Mouse (Mus musculus) Muller cell, postnatal 12 days (primary cell): Measurements from ENCODE around the gene Cdc25a.
A peak's percentile ranks its signal among the peaks of the same experiment; 100 is the strongest.

Experiments
- DNase-seq: peaks from one replicate; pipeline ENCODE4 v3.0.0-alpha.2; 2015; ENCODE audit errors: inconsistent ontology term

The Cdc25a gene

GRCm38 (mm10) chr9:109874797-109875691 lies at the start of gene Cdc25a:
Cdc25a (plus strand) TSS chr9:109875579.
- DNase-seq, result peak; percentile 99

DNA sequence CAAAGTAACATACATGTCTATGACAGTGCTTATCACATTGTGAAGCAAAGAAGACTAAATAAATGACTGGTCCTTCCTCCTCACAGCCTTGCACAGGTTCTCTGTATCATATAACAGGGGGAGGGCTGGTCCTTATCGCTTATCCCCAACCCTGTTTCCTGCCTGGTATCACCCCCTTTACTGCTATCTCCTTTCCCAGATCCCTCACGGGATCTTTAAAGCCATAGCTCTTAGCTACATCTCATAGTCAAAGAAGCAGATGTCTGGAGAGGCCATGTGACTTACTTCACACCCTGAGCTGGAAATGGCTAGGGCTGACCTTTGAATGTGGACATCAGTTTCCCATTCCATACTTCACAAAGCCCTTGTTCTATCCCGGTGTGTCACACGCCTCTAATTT lies 49.6 kb upstream of the Cdc25a start:
- DNase-seq, result no peak

DNA sequence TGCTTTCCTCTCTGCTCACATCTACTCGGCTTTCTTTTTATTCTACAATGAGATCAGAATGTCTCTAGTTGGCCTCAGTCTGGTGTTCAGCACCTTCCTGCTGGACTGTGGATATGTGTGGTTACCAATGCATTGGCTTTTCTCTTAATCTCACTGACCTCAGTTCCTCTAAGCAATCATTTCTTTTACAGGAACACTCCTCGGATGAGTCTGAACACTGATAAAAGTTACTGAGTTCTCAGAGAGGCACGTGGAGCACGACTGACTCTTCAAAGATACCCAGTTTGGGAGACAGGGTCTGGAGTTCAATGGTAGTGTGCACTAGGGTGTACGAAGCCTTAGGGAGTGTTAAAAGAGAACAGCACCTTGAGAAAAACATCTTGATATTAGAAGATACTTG lies 49.2 kb upstream of the Cdc25a start:
- DNase-seq, result no peak

GRCm38 (mm10) chr9:109832391-109833087 lies 42.8 kb upstream of the Cdc25a start, which contains the start of gene Nme6:
Nme6 (plus strand) TSS chr9:109832749.
- DNase-seq, result peak; percentile 93

- no peak for DNase-seq
Observed at GRCm38 (mm10) chr9:109833088-109833412, 42.3 kb upstream of the Cdc25a start.

GRCm38 (mm10) chr9:109849312-109849758 lies 26.0 kb upstream of the Cdc25a start, which contains the start of gene Camp:
Camp (minus strand) TSS chr9:109849617.
- DNase-seq, result peak; percentile 10

GRCm38 (mm10) chr9:109850099-109850498 lies 25.3 kb upstream of the Cdc25a start:
- no peak for DNase-seq

- no peak for DNase-seq
Observed at GRCm38 (mm10) chr9:109854341-109854740, 21.0 kb upstream of the Cdc25a start.

- DNase-seq, result no peak
Observed at GRCm38 (mm10) chr9:109855947-109856346, 19.4 kb upstream of the Cdc25a start.

GRCm38 (mm10) chr9:109862397-109863044 lies 12.9 kb upstream of the Cdc25a start:
- peak; percentile 74 for DNase-seq

- peak; percentile 16 for DNase-seq
Observed at GRCm38 (mm10) chr9:109863085-109863484, 12.3 kb upstream of the Cdc25a start.

DNA sequence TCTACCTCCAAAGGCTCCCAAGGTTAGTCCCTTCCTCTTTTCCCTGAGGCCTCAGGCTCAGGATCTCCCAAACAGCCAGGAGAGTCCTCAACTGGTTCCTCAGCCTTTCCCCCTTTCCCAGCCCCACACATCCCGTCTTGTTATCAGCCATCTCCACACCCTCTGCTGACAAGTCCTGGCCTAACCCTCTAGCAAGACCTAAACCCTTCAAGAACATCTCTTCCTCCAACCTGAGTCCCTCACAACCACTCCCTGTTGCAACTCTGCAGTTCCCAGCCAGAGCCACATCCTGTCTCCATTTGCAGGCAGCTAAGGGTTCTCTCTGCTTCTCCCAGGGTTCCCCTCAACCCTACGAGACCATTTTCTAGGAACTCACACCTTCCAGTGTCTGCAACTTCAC lies 9.2 kb upstream of the Cdc25a start:
- DNase-seq, result no peak

- no peak for DNase-seq
Observed at GRCm38 (mm10) chr9:109870983-109871572, 4.3 kb upstream of the Cdc25a start.

DNA sequence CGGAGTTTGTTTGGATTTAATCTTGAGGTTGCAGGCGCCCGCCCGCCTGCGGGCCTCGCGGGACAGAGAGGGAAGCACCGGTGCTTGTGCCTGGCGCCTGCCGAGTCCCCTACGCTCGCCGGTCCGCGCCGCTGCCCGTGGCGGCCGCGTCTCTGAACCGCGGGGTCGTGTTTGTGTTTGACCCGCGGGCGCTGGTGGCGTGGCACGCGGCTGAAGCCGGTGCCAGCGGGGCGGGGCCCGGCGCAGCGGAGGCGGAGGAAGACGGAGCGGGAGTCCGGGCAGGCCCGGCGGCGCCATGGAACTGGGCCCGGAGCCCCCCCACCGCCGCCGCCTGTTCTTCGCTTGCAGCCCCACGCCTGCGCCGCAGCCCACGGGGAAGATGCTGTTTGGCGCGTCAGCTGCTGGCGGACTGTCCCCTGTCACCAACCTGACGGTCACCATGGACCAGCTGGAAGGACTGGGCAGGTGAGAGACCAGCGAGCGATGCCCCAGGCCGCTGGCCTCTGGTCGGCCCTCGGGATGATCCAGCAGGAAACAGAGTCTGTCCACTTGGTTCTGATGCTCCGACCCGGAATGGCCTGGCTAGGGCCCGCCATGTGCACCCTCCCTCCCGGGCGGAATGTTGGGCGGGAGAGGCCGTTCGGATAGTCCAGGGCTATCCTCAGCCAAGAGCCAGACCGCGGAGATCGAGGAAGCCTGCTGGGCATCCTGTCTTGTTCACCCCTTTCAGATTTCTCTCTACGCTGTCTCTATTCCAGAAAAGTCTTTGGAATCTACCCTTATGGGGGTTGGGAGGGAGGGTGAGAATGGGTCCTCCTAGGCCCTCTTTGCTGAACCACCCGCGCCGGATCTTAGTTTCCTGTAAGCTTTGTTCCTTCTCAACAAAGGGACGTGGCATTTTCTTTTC lies 569 bp downstream of the Cdc25a start:
- DNase-seq, result peak; percentile 52

DNA sequence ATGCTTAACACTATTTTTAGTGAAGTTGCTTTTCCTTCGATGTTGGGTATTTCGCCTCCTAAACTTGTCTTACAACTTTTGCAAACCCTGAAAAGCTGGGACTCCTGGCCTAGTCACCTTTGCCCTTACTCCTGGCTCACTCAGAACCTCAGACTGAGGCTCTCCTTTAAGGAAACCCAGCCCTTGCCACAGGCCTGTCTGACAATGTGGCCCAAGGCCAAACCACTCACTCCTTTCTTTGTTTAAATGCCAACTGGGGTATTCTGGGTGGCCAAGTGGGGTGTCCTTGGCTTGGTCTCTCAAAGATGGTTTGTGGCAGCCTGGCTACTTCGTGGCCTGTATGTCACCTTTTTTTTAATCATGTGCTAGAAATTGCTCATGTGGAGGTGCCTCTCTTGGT lies 1.4 kb downstream of the Cdc25a start:
- peak; percentile 50 for DNase-seq

GRCm38 (mm10) chr9:109877666-109878065 lies 2.3 kb downstream of the Cdc25a start:
- DNase-seq, result no peak

- no peak for DNase-seq
Observed at GRCm38 (mm10) chr9:109879305-109879704, 3.9 kb downstream of the Cdc25a start.

DNA sequence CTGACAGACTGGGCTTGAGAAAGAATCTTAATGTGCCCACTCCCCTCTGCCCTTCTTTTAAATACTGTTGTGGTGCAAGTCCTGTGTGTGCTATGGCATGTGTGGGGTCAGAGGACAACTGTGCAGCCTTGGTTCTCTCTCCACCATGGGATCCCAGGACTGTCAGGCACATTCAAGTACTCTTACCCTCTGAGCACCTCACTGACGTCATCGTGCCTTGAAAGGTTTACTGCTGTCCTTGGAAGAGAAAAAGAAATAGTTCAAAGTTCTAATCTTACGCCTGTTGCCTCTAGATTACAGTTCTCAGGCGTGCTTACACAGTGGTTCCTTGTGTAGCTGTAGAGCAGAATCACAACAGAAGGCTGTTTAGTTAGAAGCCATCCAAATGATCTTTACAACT lies 10.9 kb downstream of the Cdc25a start:
- no peak for DNase-seq

DNA sequence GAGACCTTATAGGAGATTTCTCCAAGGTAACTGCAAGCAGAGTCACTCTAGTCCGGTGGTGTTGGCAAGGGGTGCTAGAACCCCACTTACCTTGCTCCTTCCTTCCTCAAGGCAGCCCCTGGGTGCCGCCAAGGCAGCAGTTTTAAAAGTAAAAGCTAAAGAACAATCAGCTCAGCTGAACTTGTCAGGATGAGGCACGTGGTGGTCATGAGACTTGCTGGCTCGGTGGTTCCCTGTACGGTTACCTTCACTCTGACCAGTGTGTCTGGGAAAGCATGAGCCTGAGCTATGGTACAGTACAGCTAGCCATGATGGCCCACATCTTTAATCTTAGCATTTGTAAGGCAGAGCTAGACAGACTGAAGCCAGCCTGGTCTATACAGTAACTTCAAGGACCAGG lies 11.9 kb downstream of the Cdc25a start:
- no peak for DNase-seq

DNA sequence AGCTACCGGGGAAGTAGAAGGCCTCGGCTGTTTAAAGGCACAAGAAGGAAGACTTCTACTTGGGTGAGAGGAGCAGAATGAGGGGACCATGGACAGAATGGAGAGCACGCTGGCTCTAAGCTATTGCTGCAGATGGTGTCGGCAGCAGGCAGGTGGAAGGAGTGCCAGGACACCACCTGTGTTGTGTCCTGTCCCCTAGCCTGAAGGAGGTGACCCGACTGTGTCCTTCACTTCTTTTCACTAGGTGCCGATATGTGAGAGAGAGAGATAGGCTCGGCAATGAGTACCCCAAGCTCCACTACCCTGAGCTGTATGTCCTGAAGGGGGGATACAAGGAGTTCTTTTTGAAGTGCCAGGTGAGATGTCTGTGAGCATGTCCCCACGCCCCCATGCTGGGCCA lies 16.1 kb downstream of the Cdc25a start:
- DNase-seq, result no peak
